Mouse (Mus musculus): ENCODE data around the gene Itgb4. TPM values are rescaled to one million over a fixed set of nuclear protein-coding genes. Genes with fewer than 3 reads are reported as not detected.
A peak's percentile ranks its signal among the peaks of the same experiment; 100 is the strongest.

Itgb4 gene
- total RNA-seq, 2 experiments from 2014 or later, result 0.15 to 0.17 TPM

DNA sequence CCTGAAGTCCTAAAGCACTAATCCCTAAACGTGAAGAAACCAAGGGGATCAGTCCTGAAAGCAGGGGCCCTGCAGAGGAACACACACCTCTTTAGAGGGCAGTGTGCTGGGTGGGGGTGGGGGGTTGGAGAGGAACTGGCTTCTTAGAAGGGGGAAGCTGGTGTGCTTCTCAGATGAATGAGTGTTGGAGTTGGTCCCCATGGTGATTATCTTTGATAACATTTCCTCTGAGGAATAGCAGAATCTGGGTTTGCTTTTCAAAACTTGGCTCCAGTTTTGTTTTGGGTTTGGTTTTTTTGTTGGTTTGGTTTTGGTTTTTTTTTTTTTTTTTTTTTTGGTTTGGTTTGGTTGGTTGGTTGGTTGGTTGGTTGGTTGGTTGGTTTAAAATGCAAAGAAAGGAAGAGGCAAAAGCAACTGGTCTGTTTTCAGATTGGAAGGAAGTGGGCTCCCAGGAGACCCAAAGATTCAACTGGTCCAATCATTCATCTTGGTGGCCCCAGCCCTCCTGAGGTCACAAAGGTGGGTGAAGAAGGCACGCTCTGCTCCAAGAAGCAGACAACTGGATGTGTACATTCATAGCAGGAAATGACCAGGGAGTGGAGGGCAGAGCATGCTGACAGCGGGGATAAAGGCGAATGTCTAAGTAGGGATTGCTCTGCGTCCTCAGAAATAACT is 5.6 kb upstream of the Itgb4 start:
- ATAC-seq (replicated peaks; ENCODE audit: poor library complexity), result peak; percentile 33; the same call in 1 of the 2 replicates

DNA sequence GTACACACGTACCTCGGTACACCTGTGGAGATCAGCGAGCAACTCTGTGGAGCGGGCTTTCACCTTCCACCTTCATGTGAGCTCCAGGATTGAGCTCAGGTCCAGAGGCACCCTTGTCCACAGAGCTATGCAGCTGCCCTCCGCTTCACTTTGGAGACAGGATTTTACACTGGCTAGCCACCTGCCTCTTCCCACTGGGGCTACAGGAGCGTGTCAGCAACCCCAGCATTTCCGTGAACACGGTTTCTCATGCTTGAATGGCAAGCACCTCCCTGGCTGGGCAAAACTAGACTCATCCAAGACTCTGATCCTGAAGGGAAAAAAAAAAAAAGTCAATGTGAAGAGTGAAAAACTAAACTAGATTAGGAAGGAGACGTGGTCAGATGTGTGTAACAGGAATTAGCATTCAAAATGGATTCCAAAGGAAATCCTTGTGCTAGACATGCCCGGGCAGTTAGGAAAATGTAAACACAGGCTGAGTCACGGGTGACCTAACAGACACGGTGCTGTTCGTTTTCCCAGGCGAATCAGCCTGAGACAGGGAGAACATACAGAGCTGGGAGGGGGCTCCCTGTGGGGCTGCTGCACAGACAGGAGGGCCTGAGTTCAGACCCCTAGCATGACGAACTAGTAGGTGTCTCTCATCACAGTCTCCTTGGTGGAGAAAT is 4.4 kb upstream of the Itgb4 start:
- no peak for ATAC-seq (replicated peaks; ENCODE audit: poor library complexity)

DNA sequence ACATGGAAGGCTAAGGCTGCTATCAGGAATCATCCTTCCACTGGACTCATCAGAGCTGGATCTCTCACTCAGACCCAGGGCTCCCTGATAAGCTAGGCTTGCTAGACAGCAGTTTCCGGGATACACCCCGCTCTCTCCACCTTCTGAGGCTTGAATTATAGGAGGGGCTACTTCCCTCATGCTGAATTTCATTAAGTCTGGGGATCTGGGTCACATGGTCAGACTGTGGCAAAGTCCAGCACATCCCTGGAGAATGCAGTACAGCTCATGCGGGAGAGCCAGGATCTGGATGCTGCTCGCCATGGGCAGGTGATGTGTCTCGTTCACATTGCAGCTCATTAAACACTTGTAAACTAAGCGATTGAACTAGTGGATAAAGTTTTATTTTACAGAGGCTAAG is 3.5 kb upstream of the Itgb4 start:
- ATAC-seq (replicated peaks; ENCODE audit: poor library complexity), result no peak

DNA sequence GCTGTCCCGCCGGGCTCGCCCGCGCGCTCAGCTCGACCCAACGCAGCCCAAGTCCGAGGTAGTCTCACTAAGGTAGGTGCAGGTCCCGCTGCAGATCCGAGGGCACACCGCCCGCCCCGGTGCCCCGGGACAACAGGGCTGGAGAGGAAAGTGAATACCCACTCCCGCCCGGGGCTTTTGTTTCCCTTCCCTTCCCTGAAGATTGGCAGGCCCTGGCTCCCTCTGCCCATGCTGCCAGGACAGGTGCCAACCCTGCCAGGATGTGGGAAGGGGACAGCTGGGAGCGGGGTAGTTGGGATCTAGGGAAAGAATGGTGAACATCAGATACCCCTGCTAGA is 543 bp downstream of the Itgb4 start:
- no peak for ATAC-seq (replicated peaks; ENCODE audit: poor library complexity)

DNA sequence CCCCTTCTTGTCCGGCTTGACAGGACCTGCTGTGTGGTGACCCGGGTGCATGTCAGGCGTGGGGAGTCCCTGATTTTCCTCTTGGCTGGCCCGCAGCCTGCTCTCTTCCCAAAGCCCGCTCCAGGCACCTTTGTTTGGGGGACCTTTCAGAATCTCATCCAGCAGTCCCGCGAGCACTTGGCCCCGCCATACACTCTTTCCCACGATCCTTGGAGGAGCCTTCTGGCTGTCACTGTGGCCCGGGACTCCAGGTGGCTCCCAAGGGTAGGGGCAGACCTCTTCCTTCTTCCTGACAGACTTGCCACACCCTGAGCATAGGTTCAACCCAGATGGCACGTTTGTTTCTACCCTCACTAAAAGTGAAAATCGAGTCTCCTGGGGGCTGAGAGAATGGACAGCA is 1.0 kb downstream of the Itgb4 start:
- no peak for ATAC-seq (replicated peaks; ENCODE audit: poor library complexity)

DNA sequence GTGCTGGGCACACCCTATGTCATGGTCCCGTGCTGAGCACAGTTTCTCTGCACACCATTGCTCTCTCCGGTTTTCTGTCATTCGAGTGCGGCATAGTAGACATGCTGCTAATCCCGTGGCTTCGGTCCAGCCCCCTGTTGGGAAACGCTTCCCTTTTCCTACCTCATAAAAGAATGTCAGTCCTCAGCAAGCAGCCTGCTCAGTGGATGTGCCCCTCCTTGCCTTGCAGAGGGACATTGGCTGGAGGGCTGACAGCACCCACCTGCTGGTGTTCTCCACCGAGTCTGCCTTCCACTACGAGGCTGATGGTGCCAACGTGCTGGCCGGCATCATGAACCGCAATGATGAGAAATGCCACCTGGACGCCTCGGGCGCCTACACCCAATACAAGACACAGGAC is 8.0 kb downstream of the Itgb4 start:
- no peak for ATAC-seq (replicated peaks; ENCODE audit: poor library complexity)

DNA sequence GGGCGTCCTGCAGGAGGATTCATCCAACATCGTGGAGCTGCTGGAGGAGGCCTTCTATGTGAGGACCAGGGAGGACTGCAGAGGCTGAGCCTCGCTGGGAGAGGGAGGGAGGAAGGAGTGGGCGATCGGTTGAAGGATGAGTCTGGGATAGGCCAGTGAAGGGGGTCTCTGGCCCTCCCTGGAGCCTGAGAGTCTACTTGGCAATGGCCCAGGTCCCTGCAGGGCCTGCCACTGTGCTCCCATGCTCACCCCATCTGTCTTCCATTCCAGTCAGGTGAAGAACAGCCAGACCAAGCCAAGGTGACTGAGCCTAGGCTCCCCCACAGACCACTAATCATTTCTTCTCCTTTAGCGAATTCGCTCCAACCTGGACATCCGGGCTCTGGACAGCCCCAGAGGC is 8.8 kb downstream of the Itgb4 start:
- no peak for ATAC-seq (replicated peaks; ENCODE audit: poor library complexity)

DNA sequence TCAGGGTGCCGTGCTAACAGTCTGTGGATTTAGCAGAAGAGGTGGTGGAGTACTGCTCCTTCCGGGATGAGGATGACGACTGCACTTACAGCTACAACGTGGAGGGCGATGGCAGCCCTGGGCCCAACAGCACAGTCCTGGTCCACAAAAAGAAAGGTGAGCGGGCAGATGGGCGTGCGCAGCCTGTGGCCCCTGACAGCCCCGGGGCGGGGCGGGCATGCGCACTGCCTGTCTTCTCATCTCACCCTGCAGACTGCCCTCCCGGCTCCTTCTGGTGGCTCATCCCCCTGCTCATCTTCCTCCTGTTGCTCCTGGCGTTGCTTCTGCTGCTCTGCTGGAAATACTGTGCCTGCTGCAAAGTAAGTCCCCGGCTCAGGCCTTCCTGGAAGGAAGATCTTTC is 15.2 kb downstream of the Itgb4 start:
- no peak for ATAC-seq (replicated peaks; ENCODE audit: poor library complexity)

DNA sequence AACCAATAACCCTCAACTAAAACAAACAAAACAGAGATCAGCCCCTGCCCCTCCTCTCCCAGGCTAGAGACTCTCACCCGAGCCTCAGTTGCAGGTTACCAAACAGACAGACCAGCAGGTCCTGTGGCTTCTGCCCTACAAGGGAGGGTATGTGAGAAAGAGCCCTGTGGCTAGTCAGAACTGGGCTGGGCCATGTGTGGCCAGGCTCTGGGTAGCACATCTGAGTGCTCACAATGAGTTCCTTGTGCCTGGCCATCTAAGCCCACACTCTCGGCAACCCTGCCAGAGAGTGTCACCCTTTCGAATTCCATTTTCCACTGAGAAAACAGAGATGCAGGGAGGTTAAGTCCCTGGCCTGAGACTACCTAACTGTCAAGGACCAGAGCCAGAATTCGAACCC is 17.6 kb downstream of the Itgb4 start:
- no peak for ATAC-seq (replicated peaks; ENCODE audit: poor library complexity)

DNA sequence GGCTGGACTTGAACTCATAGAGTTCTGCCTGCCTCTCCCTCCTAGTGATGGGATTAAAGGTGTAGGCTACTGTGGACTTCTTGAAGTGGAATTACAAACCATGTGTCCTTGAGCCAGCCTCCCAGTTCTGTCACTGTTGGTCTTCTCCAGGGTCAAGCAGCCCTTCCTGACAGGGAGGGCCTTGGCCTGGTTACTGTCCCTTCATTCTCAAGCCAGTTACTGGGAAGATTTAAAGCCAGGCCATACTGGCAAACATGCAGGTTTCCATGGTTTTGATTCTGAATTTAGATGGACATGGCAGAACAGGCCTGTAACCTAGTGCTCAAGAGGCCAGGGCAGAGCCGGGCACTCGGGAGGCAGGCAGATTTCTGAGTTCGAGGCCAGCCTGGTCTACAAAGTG is 20.7 kb downstream of the Itgb4 start:
- no peak for ATAC-seq (replicated peaks; ENCODE audit: poor library complexity)

DNA sequence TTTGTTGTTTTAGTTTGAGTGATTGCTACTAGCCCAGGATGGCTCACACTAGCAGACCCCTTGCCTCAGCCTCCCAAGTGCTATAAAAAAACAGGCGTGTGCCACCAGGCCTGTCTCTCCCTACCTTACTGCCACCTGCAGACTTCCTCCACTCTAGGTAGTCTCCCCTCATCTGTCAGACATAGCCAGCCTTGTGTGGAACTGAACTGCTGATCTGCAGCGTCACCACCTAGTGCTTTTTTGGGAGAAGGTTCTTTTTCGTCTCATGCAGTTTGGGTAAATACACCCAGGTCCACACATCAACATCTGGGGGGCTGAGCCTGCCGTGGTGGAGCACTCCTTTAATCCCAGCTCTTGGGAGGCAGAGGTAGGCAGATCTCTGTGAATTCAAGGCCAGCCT is 22.5 kb downstream of the Itgb4 start:
- ATAC-seq (replicated peaks; ENCODE audit: poor library complexity), result no peak

DNA sequence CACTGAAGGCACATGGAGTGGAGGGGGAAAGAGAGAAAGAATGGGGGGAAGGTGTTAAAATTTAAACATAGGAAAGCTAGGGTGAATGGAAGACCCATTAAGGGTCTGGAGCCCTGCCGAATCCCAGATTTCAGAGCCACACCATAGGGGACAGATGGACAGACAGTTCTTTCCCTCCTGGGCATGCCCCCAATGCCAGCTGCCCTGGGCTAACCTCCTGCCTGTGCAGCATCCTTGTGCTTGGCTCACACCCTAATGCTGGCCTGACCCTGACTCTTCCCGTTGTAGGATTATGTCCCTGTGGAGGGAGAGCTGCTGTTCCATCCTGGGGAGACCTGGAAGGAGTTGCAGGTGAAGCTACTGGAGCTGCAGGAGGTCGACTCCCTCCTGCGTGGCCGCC is 23.2 kb downstream of the Itgb4 start:
- ATAC-seq (replicated peaks; ENCODE audit: poor library complexity), result no peak

DNA sequence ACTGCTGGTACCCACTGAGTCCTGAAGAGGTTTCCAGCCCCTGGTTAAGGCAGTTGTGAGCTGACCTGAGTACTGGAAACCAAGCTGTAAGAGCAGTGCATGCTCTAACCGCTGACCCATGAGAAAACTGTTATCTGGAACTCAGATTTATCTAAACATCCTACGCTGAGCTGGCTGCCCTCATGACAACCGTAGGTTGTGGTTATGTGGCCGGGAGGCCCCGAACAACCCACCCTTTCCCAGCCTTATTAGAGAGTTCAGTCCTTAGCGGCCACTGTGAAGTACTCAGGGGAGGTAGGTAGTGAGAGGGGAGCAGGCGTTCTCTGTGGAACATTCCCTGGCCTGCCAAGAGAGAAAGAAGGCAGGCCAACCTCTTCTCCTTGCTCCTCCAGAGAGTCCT is 24.5 kb downstream of the Itgb4 start:
- ATAC-seq (replicated peaks; ENCODE audit: poor library complexity), result 0 out of 2 replicates have a peak, but pooled peaks have one; percentile 5

DNA sequence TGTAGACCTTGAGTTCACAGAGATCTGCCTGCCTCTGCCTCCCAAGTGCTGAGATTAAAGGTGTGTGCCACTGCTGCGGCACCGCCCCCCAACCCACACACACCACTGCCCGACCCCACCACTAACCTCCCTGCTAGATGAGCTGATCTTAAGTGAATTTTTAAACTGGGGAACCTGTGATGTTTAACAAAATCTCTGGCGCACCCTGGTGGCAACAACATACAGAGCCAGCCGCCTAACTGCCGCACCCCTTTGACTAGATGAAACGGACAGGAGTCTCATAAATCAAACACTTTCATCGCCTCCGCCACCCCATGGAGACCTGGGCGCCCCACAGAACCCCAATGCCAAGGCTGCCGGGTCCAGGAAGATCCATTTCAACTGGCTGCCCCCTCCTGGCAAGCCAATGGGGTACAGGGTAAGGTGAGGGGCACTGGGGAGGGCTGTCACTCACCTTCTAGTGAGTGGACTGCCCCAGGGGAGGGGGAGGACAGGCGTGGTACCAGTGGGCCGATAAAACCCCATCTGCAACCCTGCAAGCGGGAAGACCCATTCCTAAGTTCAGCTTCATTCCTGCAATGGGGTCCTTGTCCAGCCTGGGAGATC is 25.1 kb downstream of the Itgb4 start:
- peak; percentile 89 for ATAC-seq (replicated peaks; ENCODE audit: poor library complexity)

DNA sequence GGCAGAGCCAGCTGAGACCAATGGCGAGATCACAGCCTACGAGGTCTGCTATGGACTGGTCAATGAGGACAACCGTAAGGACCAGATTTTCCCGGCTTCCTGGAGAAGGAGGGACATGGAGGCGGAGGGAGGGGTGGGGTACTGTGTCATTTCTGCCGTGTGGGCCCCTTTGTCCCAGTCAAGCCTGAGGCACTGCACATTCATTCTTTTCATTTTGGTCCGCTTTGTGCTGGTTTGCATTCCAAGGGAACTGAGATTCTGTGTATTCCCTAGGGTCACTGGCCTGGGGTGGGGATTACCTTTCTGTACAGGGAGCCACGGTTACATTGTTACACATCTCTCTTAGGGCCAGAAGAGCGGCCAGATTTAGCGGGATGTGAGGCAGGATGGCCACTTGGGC is 26.1 kb downstream of the Itgb4 start:
- no peak for ATAC-seq (replicated peaks; ENCODE audit: poor library complexity)

DNA sequence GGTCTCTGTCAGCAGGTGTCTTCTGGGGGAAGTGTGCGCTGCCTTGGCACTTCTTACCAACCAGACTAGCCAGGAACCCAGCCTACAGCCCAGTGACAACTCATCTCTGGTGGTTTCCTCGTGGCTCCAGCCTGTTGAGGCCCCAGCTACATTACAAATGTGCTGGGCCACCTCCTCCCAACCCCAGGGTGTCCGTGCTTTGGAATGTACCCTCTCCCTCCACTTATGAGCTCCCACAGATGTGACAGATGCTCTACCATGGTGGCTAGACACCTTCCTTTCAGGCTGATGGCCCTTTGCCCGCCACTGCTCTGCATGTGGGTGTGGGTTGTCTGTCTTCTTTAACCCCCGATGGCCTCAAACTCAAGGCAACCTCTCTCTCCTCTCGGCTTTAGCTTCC is 27.2 kb downstream of the Itgb4 start:
- ATAC-seq (replicated peaks; ENCODE audit: poor library complexity), result no peak

DNA sequence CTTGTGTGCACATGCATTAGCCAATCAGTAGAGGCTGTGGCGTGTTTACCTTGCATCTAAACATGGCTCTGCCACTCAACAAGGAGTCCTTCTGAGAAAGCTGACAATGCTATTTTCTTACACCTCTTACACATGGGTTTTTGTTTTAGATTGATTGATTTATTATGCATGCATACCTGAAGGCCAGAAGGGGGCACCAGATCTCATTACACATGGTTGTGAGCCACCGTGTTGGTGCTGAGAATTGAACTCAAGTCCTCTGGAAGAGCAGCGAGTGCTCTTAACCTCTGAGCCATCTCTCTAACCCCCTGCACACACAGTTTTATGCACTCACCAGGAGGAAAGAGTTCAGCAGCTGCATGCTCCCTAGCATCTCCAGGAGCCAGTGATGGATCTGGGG is 28.4 kb downstream of the Itgb4 start:
- ATAC-seq (replicated peaks; ENCODE audit: poor library complexity), result no peak

DNA sequence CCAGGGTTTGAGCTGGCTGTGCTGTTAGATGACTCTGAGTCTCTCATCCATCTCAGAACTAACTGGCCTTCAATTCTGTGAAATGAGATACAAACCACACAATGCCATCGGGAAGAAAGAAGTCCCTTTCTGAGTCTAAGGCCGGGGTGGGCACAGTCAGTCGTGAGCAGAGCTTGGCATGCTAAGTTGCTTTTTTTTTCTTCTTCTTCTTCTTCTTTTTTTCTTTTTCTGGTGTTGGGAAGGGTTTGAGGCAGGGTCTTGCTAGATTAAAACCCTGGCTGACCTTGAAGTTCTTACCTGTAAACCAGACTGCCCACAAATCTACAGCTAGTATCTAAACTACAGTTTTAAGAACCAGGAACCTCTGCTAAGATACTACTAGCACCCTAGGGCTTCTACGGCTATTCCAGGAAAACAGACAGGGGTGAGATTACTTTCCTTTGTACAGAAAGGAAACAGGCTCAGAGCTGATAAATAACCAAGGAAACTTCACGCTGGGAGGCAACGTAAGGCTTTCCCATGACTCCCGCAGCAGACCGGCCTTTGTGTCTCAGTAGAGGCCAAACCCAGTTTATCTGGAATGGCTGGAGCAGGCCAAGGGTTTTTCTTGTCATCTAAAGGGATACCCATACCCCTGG is 29.8 kb downstream of the Itgb4 start:
- ATAC-seq (replicated peaks; ENCODE audit: poor library complexity), result peak; percentile 8

DNA sequence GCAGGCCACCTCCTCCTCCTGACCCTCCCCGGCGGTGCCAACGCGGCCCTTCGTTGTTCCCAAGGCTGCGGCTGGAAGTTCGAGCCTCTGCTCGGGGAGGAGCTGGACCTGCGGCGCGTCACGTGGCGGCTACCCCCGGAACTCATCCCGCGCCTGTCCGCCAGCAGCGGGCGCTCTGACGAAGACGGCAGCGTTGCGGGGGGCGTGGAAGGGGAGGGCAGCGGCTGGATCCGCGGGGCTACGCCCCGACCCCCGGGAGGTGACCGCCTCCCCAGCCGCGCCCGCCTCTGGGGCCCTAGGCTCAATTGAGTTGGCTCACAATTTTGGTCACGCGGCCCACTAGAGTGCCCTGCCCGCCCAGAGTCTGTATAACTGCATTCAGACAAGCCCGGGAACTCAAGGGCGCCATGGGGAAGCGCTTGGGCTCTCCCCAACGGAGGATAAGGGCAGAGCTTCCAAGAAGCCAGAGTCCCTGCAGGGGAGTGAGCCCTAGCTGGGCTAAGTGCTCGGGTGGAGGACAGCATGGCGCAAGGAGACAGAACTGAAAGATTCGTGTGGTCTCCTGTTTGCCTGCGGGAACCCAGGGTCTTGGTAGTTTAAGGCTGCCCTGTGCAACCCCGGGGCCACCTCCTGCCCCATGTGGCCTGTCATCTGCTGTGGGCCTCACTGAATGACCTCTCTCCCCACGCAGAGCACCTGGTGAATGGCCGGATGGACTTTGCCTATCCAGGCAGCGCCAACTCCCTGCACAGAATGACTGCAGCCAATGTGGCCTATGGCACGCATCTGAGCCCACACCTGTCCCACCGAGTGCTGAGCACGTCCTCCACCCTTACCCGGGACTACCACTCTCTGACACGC is 30.6 kb downstream of the Itgb4 start:
- peak; percentile 86 for ATAC-seq (replicated peaks; ENCODE audit: poor library complexity)

DNA sequence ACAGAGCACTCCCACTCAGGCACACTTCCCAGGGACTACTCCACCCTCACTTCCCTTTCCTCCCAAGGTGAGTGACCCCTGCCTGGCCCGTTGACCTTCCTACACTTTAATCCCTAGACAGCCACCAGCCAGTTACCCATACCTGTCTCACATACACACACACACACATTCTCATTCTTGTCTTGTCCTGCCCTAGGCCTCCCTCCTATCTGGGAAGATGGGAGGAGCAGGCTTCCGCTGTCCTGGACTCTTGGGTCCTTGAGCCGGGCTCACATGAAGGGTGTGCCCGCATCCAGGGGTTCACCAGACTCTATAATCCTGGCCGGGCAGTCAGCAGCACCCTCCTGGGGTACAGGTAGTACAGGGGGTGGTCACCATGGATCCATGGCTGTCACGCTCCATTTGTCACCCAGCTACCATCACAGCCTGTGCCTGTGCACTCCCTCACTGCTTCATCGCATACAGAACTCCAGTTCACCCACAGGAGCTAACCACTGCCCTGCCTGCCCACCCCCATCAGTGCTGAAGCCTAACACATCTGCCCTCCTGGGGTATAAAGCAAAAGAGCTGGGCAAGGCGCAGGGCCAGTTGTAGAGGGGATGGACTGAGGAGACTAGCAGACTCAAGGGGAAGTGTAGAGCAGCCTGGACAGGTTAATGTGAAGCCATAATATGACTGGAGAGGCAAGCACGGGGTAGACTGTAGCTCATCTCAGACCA is 31.4 kb downstream of the Itgb4 start:
- ATAC-seq (replicated peaks; ENCODE audit: poor library complexity), result no peak
